8 mouse cellular contexts compared by ENCODE assay signal in genomic region chr11:69457006-69457579, GRCm38 (mm10). TPM values are rescaled to one million over a fixed set of nuclear protein-coding genes. Genes with fewer than 3 reads are reported as not detected.
DNase-seq lines count a peak whose midpoint lies in the region; ATAC-seq and TF ChIP-seq lines count a peak whose summit lies in the region.

No protein-coding gene starts in this region.

- H3K27ac ChIP-seq in lung, embryonic 14.5 days (ENCODE audit: low read depth), result no peak overlapping the region
- H3K27ac ChIP-seq in embryonic facial prominence, embryonic 13.5 days, result peak overlapping the region; percentile 34; the same call in 1 of the 2 replicates
- peak overlapping the region; percentile 42; the same call in 1 of the 2 replicates for H3K27ac ChIP-seq in midbrain, embryonic 12.5 days (replicated peaks)
- H3K27ac ChIP-seq in stomach, postnatal 0 days (replicated peaks), result no peak overlapping the region

- no peaks in the 10 kb centered on the region for H3K9me3 ChIP-seq in lung, embryonic 14.5 days (ENCODE audit: low read depth, low read length)
- H3K9me3 ChIP-seq in embryonic facial prominence, embryonic 13.5 days, result no peaks in the 10 kb centered on the region
- H3K9me3 ChIP-seq in midbrain, embryonic 12.5 days, result no peaks in the 10 kb centered on the region
- no peaks in the 10 kb centered on the region for H3K9me3 ChIP-seq in stomach, postnatal 0 days (ENCODE audit: control insufficient read depth, low read length)

- peaks cover 16% of the 10 kb centered on the region; the same call in 1 of the 2 replicates for H3K4me1 ChIP-seq in lung, embryonic 14.5 days (ENCODE audit: insufficient read depth)
- H3K4me1 ChIP-seq in embryonic facial prominence, embryonic 13.5 days, result peaks cover 38% of the 10 kb centered on the region
- H3K4me1 ChIP-seq in midbrain, embryonic 12.5 days, result peaks cover 10% of the 10 kb centered on the region
- H3K4me1 ChIP-seq in stomach, postnatal 0 days (replicated peaks; ENCODE audit: control insufficient read depth, insufficient read depth), result no peaks in the 10 kb centered on the region

- H3K4me2 ChIP-seq in lung, embryonic 14.5 days, result no peak overlapping the region
- no peak overlapping the region for H3K4me2 ChIP-seq in embryonic facial prominence, embryonic 13.5 days
- no peak overlapping the region for H3K4me2 ChIP-seq in midbrain, embryonic 12.5 days (replicated peaks)
- H3K4me2 ChIP-seq in stomach, postnatal 0 days (replicated peaks; ENCODE audit: low read depth), result no peak overlapping the region

- peak; percentile 41 for DNase-seq in lung, embryonic 14.5 days
- no peak for DNase-seq in lung, postnatal 36 days
- peak; percentile 25 to 59 for DNase-seq in kidney, adult 8-10 months
- DNase-seq in stomach, postnatal 0 days (ENCODE audit: low spot score), result no peak
- no peak for DNase-seq in thymus, adult 18-20 months
- DNase-seq in spleen, postnatal 36 days (ENCODE audit: low spot score in 2 of 2), result no peak

- 18% methylated on average over 6 of the region's 6 CpGs for WGBS in lung, embryonic 14.5 days
- 29% methylated on average over 6 of the region's 6 CpGs for WGBS in embryonic facial prominence, embryonic 13.5 days
- WGBS in midbrain, embryonic 12.5 days, result 18% methylated on average over 6 of the region's 6 CpGs
- 39% methylated on average over 6 of the region's 6 CpGs for WGBS in stomach, postnatal 0 days

- no peaks in the 10 kb centered on the region for H3K36me3 ChIP-seq in lung, embryonic 14.5 days (ENCODE audit: insufficient read depth)
- H3K36me3 ChIP-seq in embryonic facial prominence, embryonic 13.5 days, result no peaks in the 10 kb centered on the region
- H3K36me3 ChIP-seq in midbrain, embryonic 12.5 days, result no peaks in the 10 kb centered on the region
- no peaks in the 10 kb centered on the region for H3K36me3 ChIP-seq in stomach, postnatal 0 days (ENCODE audit: control insufficient read depth, insufficient read depth, low read length)

- no peaks in the 10 kb centered on the region for H3K27me3 ChIP-seq in lung, embryonic 14.5 days (ENCODE audit: insufficient read depth, low read length)
- no peaks in the 10 kb centered on the region for H3K27me3 ChIP-seq in embryonic facial prominence, embryonic 13.5 days
- H3K27me3 ChIP-seq in midbrain, embryonic 12.5 days, result 0 out of 2 replicates have a peak, but pooled peaks cover 3% of the 10 kb centered on the region
- no peaks in the 10 kb centered on the region for H3K27me3 ChIP-seq in stomach, postnatal 0 days (ENCODE audit: control insufficient read depth, insufficient read depth, low read length)

- no peak for TF ChIP-seq CTCF in lung, embryonic 14.5 days (IDR thresholded peaks at IDR 0.05; ENCODE audit: low read depth)
- no peak for TF ChIP-seq CTCF in stomach, postnatal 0 days (IDR thresholded peaks at IDR 0.05; ENCODE audit: low read depth)

- no peak overlapping the region for H3K9ac ChIP-seq in lung, embryonic 14.5 days
- no peak overlapping the region for H3K9ac ChIP-seq in embryonic facial prominence, embryonic 13.5 days
- no peak overlapping the region; the same call in 1 of the 2 replicates for H3K9ac ChIP-seq in midbrain, embryonic 12.5 days (replicated peaks)
- H3K9ac ChIP-seq in stomach, postnatal 0 days (ENCODE audit: low read length), result no peak overlapping the region

- H3K4me3 ChIP-seq in lung, embryonic 14.5 days (ENCODE audit: low read depth, low read length), result no peak overlapping the region
- no peak overlapping the region for H3K4me3 ChIP-seq in embryonic facial prominence, embryonic 13.5 days
- no peak overlapping the region for H3K4me3 ChIP-seq in midbrain, embryonic 12.5 days
- no peak overlapping the region for H3K4me3 ChIP-seq in stomach, postnatal 0 days (ENCODE audit: low read depth, low read length)

- no peak for TF ChIP-seq EP300 in stomach, postnatal 0 days (optimal IDR thresholded peaks at IDR 0.05)

- no peak for ATAC-seq in lung, embryonic 14.5 days (ENCODE audit: insufficient read depth)
- ATAC-seq in embryonic facial prominence, embryonic 13.5 days (ENCODE audit: insufficient number of reproducible peaks, insufficient read depth, low FRiP score, low TSS enrichment, low read depth), result no peak
- no peak for ATAC-seq in midbrain, embryonic 12.5 days (ENCODE audit: low FRiP score, low read depth)
- no peak for ATAC-seq in stomach, postnatal 0 days (ENCODE audit: low FRiP score, low TSS enrichment)

RNA-seq across cellular contexts. Expression of gene Kdm6b, which starts 43.6 kb away (rescaled TPM):
- 22.9 and 24.4 TPM in 2 replicates for polyA plus RNA-seq in lung, embryonic 14.5 days (2014; fragmentation: Nextera tagmentation; extraction: Ambion mirVana)
- polyA plus RNA-seq in embryonic facial prominence, embryonic 13.5 days (2015; fragmentation: Nextera tagmentation; extraction: Ambion mirVana), result 41.3 and 43.1 TPM in 2 replicates
- polyA plus RNA-seq in midbrain, embryonic 12.5 days (2016; fragmentation: Nextera tagmentation; extraction: Ambion mirVana), result 48.7 and 50.7 TPM in 2 replicates
- 12.9 and 13.1 TPM in 2 replicates for polyA plus RNA-seq in stomach, postnatal 0 days (2015; fragmentation: Nextera tagmentation; extraction: Ambion mirVana)

RNA-seq across cellular contexts. Expression of gene Tmem88, which starts 59.1 kb away (rescaled TPM):
- polyA plus RNA-seq in lung, embryonic 14.5 days (2014; fragmentation: Nextera tagmentation; extraction: Ambion mirVana), result 37.5 and 39.1 TPM in 2 replicates
- polyA plus RNA-seq in embryonic facial prominence, embryonic 13.5 days (2015; fragmentation: Nextera tagmentation; extraction: Ambion mirVana), result 13.2 and 16.4 TPM in 2 replicates
- 11.4 and 12.1 TPM in 2 replicates for polyA plus RNA-seq in midbrain, embryonic 12.5 days (2016; fragmentation: Nextera tagmentation; extraction: Ambion mirVana)
- polyA plus RNA-seq in stomach, postnatal 0 days (2015; fragmentation: Nextera tagmentation; extraction: Ambion mirVana), result 14.9 and 17.8 TPM in 2 replicates

Comparison
In these comparisons a context has a peak if more than half of its experiments do, and no peak if none do; other contexts are left out.
1. DNase-seq: peak in lung, embryonic 14.5 days (single experiment) and kidney, adult 8-10 months (2 of 2); none in lung, postnatal 36 days (single experiment), stomach, postnatal 0 days (single experiment), thymus, adult 18-20 months (0 of 2) and spleen, postnatal 36 days (0 of 2).
2. H3K27ac ChIP-seq: peak in embryonic facial prominence, embryonic 13.5 days (single experiment) and midbrain, embryonic 12.5 days (single experiment); none in lung, embryonic 14.5 days (single experiment) and stomach, postnatal 0 days (single experiment).